Mouse (Mus musculus) right cerebral cortex, postnatal 36 days (tissue): ENCODE results near the gene Tbkbp1.

Experiments used
- DNase-seq, 2 experiments: peaks; one replicate each; pipeline ENCODE4 v3.0.0; 2022; ENCODE audit warnings: low spot score in 2 of 2, mixed read lengths in 1 of 2

Tbkbp1 gene

GRCm38 (mm10) chr11:97127470-97128223 lies 23.6 kb downstream of the Tbkbp1 start:
- DNase-seq: no peak

- DNase-seq: no peak
Observed at GRCm38 (mm10) chr11:97126645-97127468, 24.4 kb downstream of the Tbkbp1 start.

GRCm38 (mm10) chr11:97124266-97125036 lies 26.8 kb downstream of the Tbkbp1 start:
- no peak for DNase-seq

DNA sequence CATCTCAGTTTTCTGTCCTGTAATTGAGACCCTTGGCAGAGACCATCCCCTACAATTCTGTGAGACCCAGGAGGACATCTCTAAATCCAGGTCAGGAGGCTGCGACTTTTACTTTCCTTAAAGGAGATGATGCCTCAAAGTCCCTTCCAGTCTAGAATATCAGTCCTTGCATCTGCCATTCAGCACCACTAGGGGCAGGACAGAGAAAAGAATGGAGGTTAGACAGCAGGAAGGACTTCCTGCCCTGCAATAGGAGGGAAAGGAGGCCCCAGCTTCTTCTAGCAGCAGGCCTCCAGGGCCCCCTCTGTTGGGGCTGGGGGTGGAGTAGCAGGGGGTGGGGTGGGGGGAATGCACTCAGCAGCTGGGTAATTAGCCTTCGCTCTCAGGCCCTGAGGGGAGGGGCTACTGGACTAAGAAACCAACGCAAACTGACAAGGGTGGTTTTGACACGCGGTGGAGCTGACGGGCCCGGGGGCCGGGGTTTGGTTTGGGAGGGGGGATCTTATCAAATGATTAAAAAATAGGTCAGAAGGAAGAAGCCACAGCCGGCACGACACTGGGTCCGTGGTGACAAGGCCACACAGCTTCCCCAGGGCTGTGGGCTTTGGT lies 27.9 kb downstream of the Tbkbp1 start:
- DNase-seq: no peak

GRCm38 (mm10) chr11:97120641-97121040 lies 30.7 kb downstream of the Tbkbp1 start:
- DNase-seq: no peak

DNA sequence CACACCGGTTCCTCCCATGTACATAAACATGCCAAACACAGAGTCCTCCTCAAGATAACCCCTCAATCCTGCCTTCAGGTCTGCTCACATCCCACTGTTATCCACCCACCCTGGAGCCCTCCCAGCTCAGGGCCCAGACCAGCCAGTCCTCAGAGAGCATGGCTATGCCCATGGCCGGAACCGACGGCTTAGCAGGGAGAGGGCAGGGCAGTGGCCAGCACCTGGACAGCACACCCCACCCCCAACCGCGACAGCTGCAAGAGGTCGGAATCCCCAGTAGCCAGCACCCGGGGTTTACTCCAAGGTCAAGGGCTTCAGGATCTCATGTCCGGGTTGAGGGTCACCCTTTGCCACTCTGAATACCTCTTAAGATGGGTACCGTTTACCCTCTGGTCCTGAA lies 31.1 kb downstream of the Tbkbp1 start:
- DNase-seq: no peak

DNA sequence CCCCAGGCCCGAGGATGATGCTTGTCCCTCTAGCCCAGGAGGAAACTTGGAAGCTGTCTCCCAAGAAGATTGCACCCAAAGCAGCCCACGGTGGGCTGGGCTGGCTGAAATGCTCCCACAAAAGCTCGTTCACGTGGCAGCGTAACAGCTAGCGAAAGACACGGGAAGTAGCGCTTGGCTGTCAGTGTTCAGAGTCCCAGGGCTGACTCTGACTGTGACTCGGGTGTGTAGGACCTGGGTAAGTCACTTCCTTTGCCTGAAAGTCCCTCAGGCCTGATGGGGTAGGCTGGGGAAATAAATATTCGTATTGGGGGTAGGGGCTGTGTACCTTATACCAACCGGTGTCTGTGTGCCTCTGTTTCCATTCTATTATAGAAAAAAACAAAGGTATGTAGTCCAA lies 35.5 kb downstream of the Tbkbp1 start:
- no peak for DNase-seq

- no peak for DNase-seq
Observed at GRCm38 (mm10) chr11:97114671-97115601, 36.4 kb downstream of the Tbkbp1 start, which contains the start of gene Tbx21. Gene Tbx21 (minus strand): TSS chr11:97115331.

GRCm38 (mm10) chr11:97112519-97113125 lies 38.7 kb downstream of the Tbkbp1 start:
- DNase-seq: no peak

- DNase-seq: no peak
Observed at GRCm38 (mm10) chr11:97108976-97109375, 42.3 kb downstream of the Tbkbp1 start.

DNA sequence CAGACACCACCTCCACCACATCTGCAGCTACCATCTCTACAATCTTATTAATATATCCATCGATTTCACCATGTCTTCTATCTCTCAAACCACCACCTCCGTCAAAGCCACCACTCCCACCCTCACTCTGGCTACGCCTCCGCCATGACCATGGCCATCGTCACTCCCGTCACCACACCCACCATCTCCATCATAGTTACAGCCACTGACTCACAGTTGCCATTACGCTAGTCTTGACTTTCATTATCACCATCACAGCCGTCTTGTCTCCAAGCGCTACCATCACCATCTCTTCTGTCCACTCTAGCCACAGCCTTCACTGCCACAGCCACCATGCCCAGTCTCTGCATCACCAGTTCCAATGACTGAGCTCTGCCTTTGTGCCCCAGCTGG lies 47.2 kb downstream of the Tbkbp1 start:
- DNase-seq: no peak

- no peak for DNase-seq
Observed at GRCm38 (mm10) chr11:97103163-97104090, 47.9 kb downstream of the Tbkbp1 start.

- no peak for DNase-seq
Observed at GRCm38 (mm10) chr11:97101722-97102121, 49.6 kb downstream of the Tbkbp1 start.

DNA sequence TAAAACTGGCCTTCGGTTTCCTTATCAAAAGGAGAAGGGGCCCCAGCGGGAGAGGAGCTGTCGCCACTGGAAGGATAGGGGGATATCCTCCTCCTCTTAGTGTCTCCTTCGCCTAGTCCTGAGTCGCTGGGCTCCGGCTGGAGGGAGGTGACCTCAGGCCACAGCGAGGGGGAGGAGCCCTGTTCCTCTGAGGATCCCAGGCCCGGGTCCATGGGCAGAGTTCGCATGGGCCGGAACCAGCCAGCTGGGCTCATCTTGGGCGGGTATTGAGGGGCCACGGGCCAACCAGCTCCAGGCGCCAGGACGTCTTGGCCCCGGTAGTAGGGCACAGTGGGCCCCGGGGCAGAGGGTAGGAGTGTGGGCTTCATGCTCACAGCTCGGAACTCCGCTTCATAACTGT lies 52.5 kb downstream of the Tbkbp1 start:
- DNase-seq: no peak

- no peak for DNase-seq
Observed at GRCm38 (mm10) chr11:97094600-97094999, 56.7 kb downstream of the Tbkbp1 start.

DNA sequence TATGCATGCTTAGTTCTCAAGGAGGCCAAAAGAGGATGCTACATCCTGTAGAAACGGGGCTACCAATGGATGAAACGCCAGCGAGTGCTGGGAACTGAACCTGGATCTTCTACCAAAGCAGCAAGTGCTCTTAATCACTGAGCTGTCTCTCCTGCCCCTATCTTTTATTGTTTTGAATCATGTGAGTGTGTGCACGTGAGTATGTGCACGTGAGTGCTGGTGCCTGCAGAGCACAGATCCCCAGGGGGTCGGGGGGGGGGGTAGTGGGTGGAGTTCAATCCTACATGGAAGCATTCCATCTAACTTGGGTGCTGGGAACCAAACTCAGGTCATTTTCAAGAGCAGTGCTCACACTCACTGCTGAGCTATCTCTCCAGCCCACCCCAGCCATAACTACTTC lies 64.9 kb downstream of the Tbkbp1 start:
- DNase-seq: no peak
